Mouse (Mus musculus) CH12.LX (cell line): ENCODE data around the gene Stox1. TPM values are rescaled to one million over a fixed set of nuclear protein-coding genes. Genes with fewer than 3 reads are reported as not detected.

Experiments
- DNase-seq: peaks from one replicate; pipeline ENCODE4 v3.0.0-alpha.2; 2013; ENCODE audit errors: extremely low read depth
- H3K27ac ChIP-seq: 2 replicates; pipeline ENCODE4 v1.5.1; 2012; ENCODE audit warnings: low read depth, mild to moderate bottlenecking, control low read depth, moderate library complexity; ENCODE audit not compliant: insufficient read depth
- H3K27me3 ChIP-seq: replicated peaks from 2 replicates; pipeline ENCODE3; 2012; ENCODE audit warnings: inconsistent platforms
- H3K36me3 ChIP-seq, 2 experiments: replicated peaks in 1 of 2; 2 replicates each; pipeline versions ENCODE3 to v1.6.1; 2012; ENCODE audit warnings: inconsistent platforms in 1 of 2, low read length in 1 of 2, mild to moderate bottlenecking in 1 of 2, mixed read lengths in 1 of 2, moderate library complexity in 1 of 2; ENCODE audit not compliant: control insufficient read depth in 1 of 2, insufficient read depth in 1 of 2
- H3K4me1 ChIP-seq, 2 experiments: 2 replicates each; pipeline ENCODE4 v1.6.1; 2012; ENCODE audit warnings: inconsistent platforms in 1 of 2, moderate library complexity in 1 of 2; ENCODE audit not compliant: insufficient read depth in 2 of 2, control insufficient read depth in 1 of 2
- H3K4me2 ChIP-seq: 2 replicates; pipeline ENCODE4 v1.6.1; 2012; ENCODE audit warnings: low read depth, mild to moderate bottlenecking, control low read depth; ENCODE audit not compliant: poor library complexity, insufficient read depth, severe bottlenecking
- H3K4me3 ChIP-seq, 3 experiments: fragments of 150-350 bp in 1 of 3; sonication (generic) in 1 of 3; replicated peaks in 1 of 3; 2 replicates each; pipeline versions ENCODE3 to v1.5.1; 2011 to 2012; ENCODE audit warnings: low read depth in 2 of 3, low read length in 2 of 3, mild to moderate bottlenecking in 2 of 3, moderate library complexity in 2 of 3, control low read depth in 1 of 3, improper control_type of control experiment in 1 of 3, inconsistent platforms in 1 of 3, mixed read lengths in 1 of 3; ENCODE audit not compliant: poor library complexity in 1 of 3
- H3K79me2 ChIP-seq: replicated peaks from 2 replicates; pipeline ENCODE4 v1.6.1; 2012; ENCODE audit warnings: mild to moderate bottlenecking, moderate library complexity; ENCODE audit not compliant: control insufficient read depth, poor library complexity, insufficient read depth, severe bottlenecking; ENCODE audit errors: extremely low read depth
- H3K9ac ChIP-seq: 2 replicates; pipeline ENCODE4 v1.6.1; 2012; ENCODE audit warnings: low read depth, mild to moderate bottlenecking, control low read depth, moderate library complexity; ENCODE audit not compliant: insufficient read depth
- H3K9me3 ChIP-seq: replicated peaks from 2 replicates; pipeline ENCODE3; 2012; ENCODE audit warnings: low read length, inconsistent platforms, mixed read lengths
- BHLHE40 ChIP-seq: IDR thresholded peaks from 2 replicates; pipeline ENCODE4 v1.6.1; 2011; ENCODE audit warnings: mild to moderate bottlenecking, low read depth, low read length, improper control_type of control experiment
- CHD1 ChIP-seq: IDR thresholded peaks from 2 replicates; pipeline ENCODE4 v1.6.1; 2012; ENCODE audit warnings: low read depth, low read length, improper control_type of control experiment, inconsistent platforms
- CHD2 ChIP-seq: IDR thresholded peaks from 2 replicates; pipeline ENCODE4 v1.6.1; 2011; ENCODE audit warnings: low read length, improper control_type of control experiment
- CTCF ChIP-seq, 2 experiments: IDR thresholded peaks in 1 of 2; conservative IDR thresholded peaks in 1 of 2; 2 replicates each; pipeline ENCODE4 v1.5.1; 2011 to 2012; ENCODE audit warnings: low read depth in 2 of 2, low read length in 2 of 2, improper control_type of control experiment in 1 of 2, inconsistent platforms in 1 of 2, mild to moderate bottlenecking in 1 of 2, moderate library complexity in 1 of 2
- E2F4 ChIP-seq: IDR thresholded peaks from 2 replicates; pipeline ENCODE4 v1.6.1; 2011; ENCODE audit warnings: low read depth, low read length, improper control_type of control experiment; ENCODE audit not compliant: insufficient replicate concordance
- ELF1 ChIP-seq: IDR thresholded peaks from 2 replicates; pipeline ENCODE4 v1.6.1; 2014; ENCODE audit warnings: low read depth, mild to moderate bottlenecking, inconsistent platforms, low read length, improper control_type of control experiment
- EP300 ChIP-seq: IDR thresholded peaks from 2 replicates; pipeline ENCODE4 v1.6.1; 2011; ENCODE audit warnings: low read length, improper control_type of control experiment
- ETS1 ChIP-seq: conservative IDR thresholded peaks from 2 replicates; pipeline ENCODE4 v1.6.1; 2012; ENCODE audit warnings: low read depth, mild to moderate bottlenecking, inconsistent platforms, low read length, improper control_type of control experiment, moderate library complexity
- GABPA ChIP-seq: IDR thresholded peaks from 2 replicates; pipeline ENCODE4 v1.6.1; 2012; ENCODE audit warnings: low read depth, low read length, improper control_type of control experiment, inconsistent platforms; ENCODE audit not compliant: insufficient replicate concordance
- HCFC1 ChIP-seq: IDR thresholded peaks from 2 replicates; pipeline ENCODE4 v1.6.1; 2012; ENCODE audit warnings: low read depth, mild to moderate bottlenecking, inconsistent platforms, low read length, improper control_type of control experiment
- IRF4 ChIP-seq: IDR thresholded peaks from 2 replicates; pipeline ENCODE4 v1.6.1; 2014; ENCODE audit warnings: low read depth, mild to moderate bottlenecking, inconsistent platforms, low read length, improper control_type of control experiment
- JUN ChIP-seq: IDR thresholded peaks from 2 replicates; pipeline ENCODE4 v1.6.1; 2011; ENCODE audit warnings: low read depth, mild to moderate bottlenecking, low read length, improper control_type of control experiment, moderate library complexity; ENCODE audit not compliant: insufficient read depth
- KAT2A ChIP-seq: IDR thresholded peaks from 2 replicates; pipeline ENCODE4 v1.6.1; 2012; ENCODE audit warnings: low read length, improper control_type of control experiment, inconsistent platforms; ENCODE audit not compliant: insufficient replicate concordance
- MAFK ChIP-seq: IDR thresholded peaks from 2 replicates; pipeline ENCODE4 v1.6.1; 2011; ENCODE audit warnings: low read length, improper control_type of control experiment; ENCODE audit not compliant: insufficient replicate concordance
- MAX ChIP-seq: IDR thresholded peaks from 2 replicates; pipeline ENCODE4 v1.6.1; 2011; ENCODE audit warnings: low read length, improper control_type of control experiment
- MEF2A ChIP-seq: IDR thresholded peaks from 2 replicates; pipeline ENCODE4 v1.6.1; 2014; ENCODE audit warnings: low read depth, mild to moderate bottlenecking, inconsistent platforms, low read length, improper control_type of control experiment, borderline replicate concordance
- MXI1 ChIP-seq: IDR thresholded peaks from 2 replicates; pipeline ENCODE4 v1.6.1; 2011; ENCODE audit warnings: mild to moderate bottlenecking, low read depth, low read length, improper control_type of control experiment
- MYC ChIP-seq: IDR thresholded peaks from 2 replicates; pipeline ENCODE4 v1.6.1; 2011; ENCODE audit warnings: low read depth, mild to moderate bottlenecking, improper control_type of control experiment, low read length
- NELFE ChIP-seq: IDR thresholded peaks from 2 replicates; pipeline ENCODE4 v1.6.1; 2011; ENCODE audit warnings: low read depth, low read length, improper control_type of control experiment
- POLR2A ChIP-seq: IDR thresholded peaks from 2 replicates; pipeline ENCODE4 v1.6.1; 2011; ENCODE audit warnings: low read depth, mild to moderate bottlenecking, improper control_type of control experiment, low read length
- POLR2AphosphoS2 ChIP-seq: IDR thresholded peaks from 2 replicates; pipeline ENCODE4 v1.6.1; 2011; ENCODE audit warnings: low read depth, low read length, improper control_type of control experiment
- RAD21 ChIP-seq: IDR thresholded peaks from 2 replicates; pipeline ENCODE4 v1.6.1; 2011; ENCODE audit warnings: low read depth, mild to moderate bottlenecking, low read length, improper control_type of control experiment, moderate library complexity
- RCOR1 ChIP-seq: conservative IDR thresholded peaks from 2 replicates; pipeline ENCODE4 v1.6.1; 2012; ENCODE audit warnings: low read depth, mild to moderate bottlenecking, inconsistent platforms, low read length, improper control_type of control experiment
- SIN3A ChIP-seq: IDR thresholded peaks from 2 replicates; pipeline ENCODE4 v1.6.1; 2012; ENCODE audit warnings: low read length, improper control_type of control experiment, inconsistent platforms
- SMC3 ChIP-seq: IDR thresholded peaks from 2 replicates; pipeline ENCODE4 v1.6.1; 2011; ENCODE audit warnings: low read depth, low read length, improper control_type of control experiment
- TBP ChIP-seq: conservative IDR thresholded peaks from 2 replicates; pipeline ENCODE4 v1.6.1; 2011; ENCODE audit warnings: low read depth, low read length, improper control_type of control experiment
- TCF12 ChIP-seq: IDR thresholded peaks from 2 replicates; pipeline ENCODE4 v1.6.1; 2014; ENCODE audit warnings: low read depth, mild to moderate bottlenecking, inconsistent platforms, low read length, improper control_type of control experiment
- UBTF ChIP-seq: IDR thresholded peaks from 2 replicates; pipeline ENCODE4 v1.6.1; 2012; ENCODE audit warnings: low read depth, mild to moderate bottlenecking, inconsistent platforms, low read length, improper control_type of control experiment, moderate library complexity
- USF1 ChIP-seq: IDR thresholded peaks from 2 replicates; pipeline ENCODE4 v1.6.1; 2014; ENCODE audit warnings: low read depth, mild to moderate bottlenecking, inconsistent platforms, low read length, improper control_type of control experiment
- ZC3H11A ChIP-seq: IDR thresholded peaks from 2 replicates; pipeline ENCODE4 v1.6.1; 2012; ENCODE audit warnings: low read depth, mild to moderate bottlenecking, inconsistent platforms, low read length, improper control_type of control experiment
- ZKSCAN1 ChIP-seq: IDR thresholded peaks from 2 replicates; pipeline ENCODE4 v1.6.1; 2012; ENCODE audit warnings: low read depth, inconsistent platforms, low read length, improper control_type of control experiment, borderline replicate concordance
- ZMIZ1 ChIP-seq: IDR thresholded peaks from 2 replicates; pipeline ENCODE4 v1.6.1; 2012; ENCODE audit warnings: low read depth, mild to moderate bottlenecking, inconsistent platforms, low read length, improper control_type of control experiment
- dilution Hi-C: fragments of 300-500 bp; cut with MboI; formaldehyde crosslinking; loops from 2 replicates; pipeline ENCODE4 v1.14.3; 2020; ENCODE audit warnings: low sequenced_read_pairs; ENCODE audit not compliant: extremely low pct_unique_long_range_greater_than_20kb, extremely low pct_ligation_motif_present
- in situ Hi-C: fragments of 300-500 bp; cut with MboI; formaldehyde crosslinking; loops from 3 replicates; pipeline ENCODE4 v1.14.3; 2019; ENCODE audit warnings: low sequenced_read_pairs, low pct_ligation_motif_present, low pct_unique_long_range_greater_than_20kb, mixed read lengths
- polyA plus RNA-seq: library from polyadenylated mRNA; unstranded; fragments of >175 nt; gene quantifications from 2 replicates; pipeline ENCODE4 v1.2.1, GENCODE M21; 2012; ENCODE audit warnings: low read depth; ENCODE audit not compliant: insufficient read length
- total RNA-seq, 2 experiments: library from RNA; depleted of rRNA; stranded (reverse); fragments of 300-350 nt in 1 of 2; fragments of >200 nt in 1 of 2; gene quantifications; 2 replicates each; pipeline ENCODE4 v1.2.3; 2012 to 2014

Gene Stox1
- total and polyA plus RNA-seq, 3 experiments: 0.17 TPM; not detected in 2

DNA sequence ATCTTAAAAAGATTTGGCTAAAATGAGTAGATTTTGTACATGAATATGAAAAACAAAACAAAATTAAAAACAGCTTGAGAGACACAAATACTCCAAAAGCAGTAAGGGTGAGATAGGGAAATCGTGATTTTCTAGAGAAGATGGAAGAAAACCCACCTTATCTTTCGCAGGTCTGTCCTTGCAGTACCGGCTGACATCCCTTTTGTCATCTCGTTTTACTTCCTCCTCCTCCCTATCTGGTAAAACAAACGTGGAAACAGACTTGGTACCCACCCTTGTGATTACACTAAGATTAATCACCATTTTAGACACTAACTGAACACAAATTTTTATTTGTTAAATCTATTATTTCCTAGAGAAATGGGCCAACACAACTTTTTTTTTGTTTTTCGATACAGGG is 24.9 kb upstream of the Stox1 start:
- no peak overlapping the region for H3K4me2 ChIP-seq
- peaks cover 0 to 14% of the 10 kb centered on the region in 2 experiments; a peak in 2 of 4 replicates for H3K4me1 ChIP-seq
- dilution Hi-C loops: no loop called here
- in situ Hi-C loops: no loop called here
- H3K27me3 ChIP-seq: no peaks in the 10 kb centered on the region
- TF ChIP-seq HCFC1: no peak
- no peak for TF ChIP-seq E2F4
- no peak for TF ChIP-seq POLR2AphosphoS2
- no peak for TF ChIP-seq TCF12
- no peak for TF ChIP-seq CHD2
- no peak for TF ChIP-seq EP300
- no peak for TF ChIP-seq RCOR1
- no peak overlapping the region for H3K4me3 ChIP-seq
- H3K27ac ChIP-seq: no peak overlapping the region
- H3K9ac ChIP-seq: no peak overlapping the region
- no peak for DNase-seq
- H3K79me2 ChIP-seq: peaks cover 4% of the 10 kb centered on the region
- no peaks in the 10 kb centered on the region for H3K9me3 ChIP-seq
- peaks cover 62 to 86% of the 10 kb centered on the region in 2 experiments for H3K36me3 ChIP-seq

DNA sequence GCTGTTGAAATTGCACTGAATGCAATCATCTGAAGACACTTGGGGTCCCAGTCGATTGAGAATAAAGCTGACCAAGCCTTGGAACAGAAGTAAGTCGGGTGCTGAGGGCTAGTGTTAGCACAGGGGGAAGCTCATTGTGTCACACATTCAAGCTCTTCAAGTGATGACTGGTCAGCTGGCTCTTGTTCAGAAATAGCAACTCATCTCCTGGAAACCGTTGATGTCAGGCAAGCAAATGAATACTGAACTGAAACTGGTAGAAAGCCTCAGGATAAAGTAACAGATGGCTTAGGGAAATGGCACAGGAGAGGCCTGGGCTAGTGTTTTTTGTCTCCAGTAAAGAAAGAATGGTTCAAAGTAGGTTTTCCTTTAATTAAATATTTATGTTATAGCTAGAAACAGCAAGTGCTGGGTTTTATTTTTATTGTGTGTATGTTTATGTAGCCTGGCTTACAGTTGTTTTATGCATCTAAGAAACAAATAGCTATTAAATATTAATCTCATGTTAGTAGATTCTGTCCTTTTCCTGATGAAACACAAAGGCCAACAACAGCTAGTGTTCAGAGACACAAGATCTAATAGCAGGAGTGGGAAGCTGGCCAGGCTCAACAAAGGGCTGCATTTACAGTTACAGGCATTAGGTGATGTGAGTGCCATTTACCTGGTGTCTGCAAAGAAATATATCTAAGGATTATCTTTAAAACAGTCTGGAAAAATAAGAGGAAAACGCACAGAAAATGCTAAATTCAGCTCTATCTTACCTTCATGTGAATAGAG is 14.2 kb upstream of the Stox1 start:
- H3K9ac ChIP-seq: no peak overlapping the region; the same call in 1 of the 2 replicates
- H3K4me1 ChIP-seq: peaks cover 9 to 31% of the 10 kb centered on the region in 2 experiments
- in situ Hi-C loops (no loop called here), dilution Hi-C loops (no loop called here)
- no peaks in the 10 kb centered on the region for H3K9me3 ChIP-seq
- H3K4me3 ChIP-seq: no peak overlapping the region
- H3K79me2 ChIP-seq: no peaks in the 10 kb centered on the region
- peaks cover 18 to 40% of the 10 kb centered on the region in 2 experiments for H3K36me3 ChIP-seq
- no peak overlapping the region for H3K4me2 ChIP-seq
- DNase-seq: peak; percentile 45
- no peaks in the 10 kb centered on the region for H3K27me3 ChIP-seq
- no peak overlapping the region for H3K27ac ChIP-seq
- TF ChIP-seq USF1: no peak
- TF ChIP-seq MEF2A: peak; percentile 83; the same call in 1 of the 2 replicates
- TF ChIP-seq RCOR1: no peak
- TF ChIP-seq MXI1: no peak
- peak; percentile 62 for TF ChIP-seq ETS1
- TF ChIP-seq ZC3H11A: no peak
- TF ChIP-seq TCF12: no peak
- TF ChIP-seq RAD21: no peak
- TF ChIP-seq ELF1: no peak
- TF ChIP-seq NELFE: no peak
- no peak for TF ChIP-seq MAX
- no peak for TF ChIP-seq SIN3A
- TF ChIP-seq MYC: no peak
- no peak for TF ChIP-seq CTCF (conservative IDR thresholded peaks at IDR 0.05 in 1 of 2, IDR thresholded peaks at IDR 0.05 in 1 of 2; ENCODE audit: low read depth in 2 of 2, low read length in 2 of 2)
- no peak for TF ChIP-seq KAT2A
- TF ChIP-seq EP300: 0 out of 2 replicates have a peak, but pooled peaks have one; percentile 13
- TF ChIP-seq ZMIZ1: no peak
- TF ChIP-seq CHD1: no peak
- peak; percentile 24; the same call in 1 of the 2 replicates for TF ChIP-seq IRF4
- no peak for TF ChIP-seq UBTF
- no peak for TF ChIP-seq POLR2A
- no peak for TF ChIP-seq ZKSCAN1
- TF ChIP-seq SMC3: no peak
- TF ChIP-seq TBP: no peak
- TF ChIP-seq JUN: no peak
- no peak for TF ChIP-seq HCFC1
- no peak for TF ChIP-seq GABPA
- peak; percentile 27; the same call in 1 of the 2 replicates for TF ChIP-seq BHLHE40
- no peak for TF ChIP-seq MAFK
